Mouse (Mus musculus): ENCODE measurements around the gene Lrrc56.
"Not testable (repeated sequence)": the region's sequence is repeated elsewhere in the genome, so short reads cannot be mapped to it uniquely, and the experiment has no call there.

Lrrc56 gene

GRCm38 (mm10) chr7:141218557-141219133 is 24.7 kb downstream of the Lrrc56 start:
- DNase-seq: no peak

- peak; percentile 32 for DNase-seq
These were observed 25.7 kb downstream of the Lrrc56 start for GRCm38 (mm10) chr7:141219558-141220099.

GRCm38 (mm10) chr7:141220377-141220776 is 26.4 kb downstream of the Lrrc56 start:
- no peak for DNase-seq

- peak; percentile 91 for DNase-seq
These were observed 27.5 kb downstream of the Lrrc56 start for GRCm38 (mm10) chr7:141221249-141222125.

GRCm38 (mm10) chr7:141222126-141222467 is 28.1 kb downstream of the Lrrc56 start:
- DNase-seq: no peak

- DNase-seq: peak; percentile 19
These were observed 28.8 kb downstream of the Lrrc56 start for GRCm38 (mm10) chr7:141222696-141223215.

- peak; percentile 15 for DNase-seq
These were observed 32.6 kb downstream of the Lrrc56 start for GRCm38 (mm10) chr7:141226535-141226934.

- peak; percentile 40 for DNase-seq
These were observed 33.8 kb downstream of the Lrrc56 start for GRCm38 (mm10) chr7:141227796-141228195.

GRCm38 (mm10) chr7:141228279-141229067 is 34.5 kb downstream of the Lrrc56 start, which contains the start of gene Phrf1:
TSS of gene Phrf1 (plus strand) at chr7:141228784.
- peak; percentile 92 for DNase-seq

- DNase-seq: peak; percentile 15
These were observed 35.7 kb downstream of the Lrrc56 start for GRCm38 (mm10) chr7:141229702-141230101.

GRCm38 (mm10) chr7:141230570-141230969 is 36.6 kb downstream of the Lrrc56 start:
- DNase-seq: no peak

- peak; percentile 47 for DNase-seq
These were observed 37.2 kb downstream of the Lrrc56 start for GRCm38 (mm10) chr7:141231111-141231510.

- DNase-seq: no peak
These were observed 37.6 kb downstream of the Lrrc56 start for GRCm38 (mm10) chr7:141231551-141231950.

GRCm38 (mm10) chr7:141250486-141250885 is 56.5 kb downstream of the Lrrc56 start:
- not testable (repeated sequence) for DNase-seq

- DNase-seq: no peak
These were observed 62.2 kb downstream of the Lrrc56 start for GRCm38 (mm10) chr7:141256159-141256558.
